Mouse (Mus musculus) retina, embryonic 14.5 days (tissue): ENCODE results near the gene Cd52.
"Not testable (repeated sequence)": the region's sequence is repeated elsewhere in the genome, so short reads cannot be mapped to it uniquely, and the experiment has no call there.

Source experiments
- DNase-seq: peaks from one replicate; pipeline ENCODE4 v3.0.0-alpha.2; 2015; ENCODE audit warnings: low spot score

Cd52 gene

DNA sequence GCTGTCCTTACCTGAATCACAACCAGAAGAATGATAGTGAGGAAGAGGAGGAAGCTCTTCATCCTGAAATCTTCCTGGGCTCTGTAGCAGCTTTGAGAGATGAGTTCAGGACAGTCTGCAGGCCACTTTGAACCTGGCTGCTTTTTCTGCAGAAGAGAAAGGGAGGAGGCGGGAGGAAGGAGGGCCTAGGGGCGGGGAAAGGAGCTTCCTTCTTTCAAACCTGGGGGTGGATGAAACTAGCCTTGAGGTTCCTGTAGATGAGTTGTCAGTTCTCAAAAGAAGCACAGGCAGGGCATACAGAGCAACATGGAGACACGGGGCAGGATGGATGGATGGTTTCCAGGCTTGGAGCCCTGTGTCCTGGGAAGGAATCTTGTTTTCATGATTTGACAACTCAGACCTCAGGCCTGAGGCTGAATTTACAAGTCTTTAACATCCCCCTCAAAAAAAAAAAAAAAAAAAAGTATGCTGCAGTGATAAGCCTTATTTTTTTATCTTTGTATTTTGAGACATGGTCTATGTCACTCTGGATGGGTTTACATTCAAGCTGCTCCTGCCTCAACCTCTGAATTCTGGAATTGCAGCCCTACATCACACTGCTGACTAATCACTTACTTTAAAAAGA, at the start of gene Cd52:
TSS of gene Cd52 (minus strand) at position 160 of the 625 bp plus-strand sequence.
- DNase-seq, result no peak

DNA sequence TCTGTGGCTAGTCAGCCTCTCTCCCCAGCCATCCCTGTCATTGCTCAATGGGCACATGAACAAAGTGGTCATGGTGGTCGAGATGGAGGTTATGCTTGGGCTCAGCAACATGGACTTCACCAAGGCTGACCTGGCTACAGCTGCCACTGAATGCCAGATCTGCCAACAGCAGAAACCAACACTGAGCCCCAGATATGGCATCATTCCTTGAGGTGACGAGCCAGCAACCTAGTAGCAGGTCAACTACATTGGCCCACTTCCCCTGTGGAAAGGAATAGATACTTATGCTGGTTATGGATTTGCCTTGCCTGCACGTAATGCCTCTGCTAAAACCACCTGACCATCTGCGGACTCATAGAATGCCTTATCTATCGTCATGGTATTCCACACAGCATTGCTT, 49.4 kb upstream of the Cd52 start:
- not testable (repeated sequence) for DNase-seq

DNA sequence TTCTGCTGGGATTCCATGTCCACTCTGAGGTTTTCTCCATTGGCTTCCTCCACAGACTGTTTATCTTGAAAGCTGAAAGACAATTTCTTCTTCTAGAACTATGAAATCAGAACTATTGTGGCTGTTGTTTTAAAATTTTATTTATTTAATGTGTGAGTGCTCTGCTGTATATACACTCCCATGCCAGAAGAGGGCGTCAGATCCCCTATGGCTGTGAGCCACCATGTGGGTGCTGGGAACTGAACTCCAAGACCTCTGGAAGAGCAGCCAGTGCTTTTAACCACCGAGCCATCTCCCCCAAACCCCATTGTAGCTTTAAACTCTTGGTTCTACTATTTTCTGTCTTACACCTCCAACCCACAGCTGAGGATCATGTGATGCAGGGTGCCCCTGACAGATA, 44.0 kb upstream of the Cd52 start:
- DNase-seq, result peak; percentile 21

DNA sequence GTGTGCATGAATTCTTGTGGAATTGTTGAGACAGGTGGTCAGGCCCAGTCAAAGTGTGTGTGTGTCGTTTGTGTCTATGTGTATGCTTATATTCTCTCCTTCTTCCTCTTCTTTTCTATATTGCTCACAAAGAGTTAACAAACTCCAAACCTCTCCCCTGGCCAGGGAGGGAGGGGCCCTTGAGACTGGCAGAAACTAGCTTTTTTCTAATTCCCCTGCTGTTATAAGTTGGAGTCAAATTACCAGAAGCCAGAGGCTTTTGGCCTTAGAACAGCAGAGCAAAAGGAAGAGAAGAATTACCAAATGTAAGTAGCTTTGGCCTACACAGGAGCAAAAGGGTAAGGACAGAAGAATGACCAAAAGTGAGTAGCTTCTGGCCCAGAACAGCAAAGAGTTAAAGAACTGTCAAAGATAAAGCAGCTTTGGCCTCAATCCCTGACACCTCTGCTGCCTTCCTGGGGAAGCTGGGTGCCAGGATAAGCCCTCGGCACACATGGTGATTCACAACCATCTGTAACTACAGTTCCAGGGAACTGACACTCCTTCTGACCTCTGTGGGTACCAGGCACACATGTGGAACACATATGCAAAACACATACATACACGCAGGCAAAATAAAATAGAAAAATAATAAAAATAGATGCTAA, 41.5 kb upstream of the Cd52 start:
- no peak for DNase-seq

DNA sequence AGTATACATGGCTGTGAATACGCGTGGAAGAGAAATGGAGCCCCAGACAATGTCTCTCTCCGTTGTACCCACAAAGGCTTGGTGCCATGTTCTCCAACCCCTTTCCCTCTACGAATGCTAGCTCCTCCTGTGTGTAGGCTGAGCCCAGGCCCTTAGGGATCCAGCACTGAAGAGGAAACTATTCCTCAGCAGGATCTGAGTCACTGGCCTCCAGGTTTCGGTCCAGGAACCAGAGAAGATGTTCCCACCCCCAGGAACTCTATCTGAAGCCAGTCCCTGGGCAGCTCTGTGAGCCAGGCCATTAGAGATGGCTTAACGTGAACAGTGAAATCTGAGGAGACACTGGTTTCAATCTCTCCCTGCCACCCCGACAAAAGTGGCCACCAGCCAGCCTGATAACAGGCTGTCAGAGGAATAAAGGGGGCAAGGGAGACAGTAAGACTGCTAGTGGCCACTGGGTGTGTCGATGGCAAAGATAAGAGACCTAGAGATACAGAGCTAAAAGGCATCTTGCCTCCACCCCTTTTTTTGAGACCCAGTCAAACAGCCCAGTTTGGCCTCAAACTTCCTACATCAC, 37.7 kb upstream of the Cd52 start:
- DNase-seq, result no peak

DNA sequence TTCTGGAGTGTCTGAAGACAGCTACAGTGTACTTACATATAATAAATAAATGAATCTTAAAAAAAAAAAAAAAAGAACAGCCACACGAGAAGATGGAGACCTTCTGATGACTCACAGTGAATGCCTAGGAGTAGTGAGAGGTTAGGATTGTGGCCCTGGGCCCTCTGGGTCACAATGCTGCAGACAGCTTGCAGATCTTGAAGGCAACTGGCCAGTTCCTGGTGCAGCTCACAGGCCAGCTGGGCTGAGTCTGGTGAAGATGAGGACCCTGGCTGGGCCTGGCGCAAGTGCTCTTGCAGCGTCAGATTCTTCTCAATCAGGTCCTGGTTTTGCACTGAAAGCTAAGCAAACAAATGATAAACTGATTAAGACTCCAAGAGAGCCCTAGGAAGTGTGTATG, 37.2 kb upstream of the Cd52 start:
- no peak for DNase-seq

DNA sequence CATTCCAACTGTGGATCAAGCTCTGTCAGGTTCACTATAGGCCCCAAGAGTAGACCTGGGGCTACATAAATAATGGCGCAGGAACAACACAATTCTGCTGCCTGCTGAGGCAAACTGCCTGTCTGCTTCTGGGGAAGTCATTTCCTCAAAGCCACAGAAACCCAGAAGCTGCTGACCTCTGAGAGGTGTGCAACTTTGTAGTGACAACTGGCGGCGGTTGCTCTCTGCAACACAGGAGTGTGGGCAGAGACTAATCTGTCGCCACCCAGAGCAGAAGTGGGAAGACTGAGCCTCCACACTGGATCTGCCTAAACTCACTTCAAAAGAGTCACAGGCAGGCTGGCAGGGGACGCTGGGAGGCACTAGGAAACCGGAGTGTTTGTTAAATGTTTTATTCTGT, 34.6 kb upstream of the Cd52 start:
- no peak for DNase-seq

DNA sequence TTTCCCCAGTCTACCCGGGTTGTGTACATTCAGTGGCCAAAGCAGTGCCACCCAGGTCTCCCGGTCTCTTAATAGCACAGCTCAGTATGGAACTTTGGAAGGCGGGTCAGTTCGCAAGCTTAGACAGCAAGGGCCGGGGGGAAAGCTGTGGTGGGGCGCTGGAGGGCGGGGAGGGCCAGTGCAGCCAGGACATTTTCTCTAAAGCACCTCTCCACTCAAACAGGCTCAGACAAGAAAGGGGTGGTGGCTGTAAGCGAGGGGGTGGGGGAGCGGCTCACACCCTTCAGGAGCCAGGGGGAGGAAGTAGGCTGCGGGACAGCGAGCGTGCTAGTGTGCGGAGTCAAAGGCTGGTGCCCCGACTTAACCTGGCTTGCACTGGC, 34.1 kb upstream of the Cd52 start:
- no peak for DNase-seq

DNA sequence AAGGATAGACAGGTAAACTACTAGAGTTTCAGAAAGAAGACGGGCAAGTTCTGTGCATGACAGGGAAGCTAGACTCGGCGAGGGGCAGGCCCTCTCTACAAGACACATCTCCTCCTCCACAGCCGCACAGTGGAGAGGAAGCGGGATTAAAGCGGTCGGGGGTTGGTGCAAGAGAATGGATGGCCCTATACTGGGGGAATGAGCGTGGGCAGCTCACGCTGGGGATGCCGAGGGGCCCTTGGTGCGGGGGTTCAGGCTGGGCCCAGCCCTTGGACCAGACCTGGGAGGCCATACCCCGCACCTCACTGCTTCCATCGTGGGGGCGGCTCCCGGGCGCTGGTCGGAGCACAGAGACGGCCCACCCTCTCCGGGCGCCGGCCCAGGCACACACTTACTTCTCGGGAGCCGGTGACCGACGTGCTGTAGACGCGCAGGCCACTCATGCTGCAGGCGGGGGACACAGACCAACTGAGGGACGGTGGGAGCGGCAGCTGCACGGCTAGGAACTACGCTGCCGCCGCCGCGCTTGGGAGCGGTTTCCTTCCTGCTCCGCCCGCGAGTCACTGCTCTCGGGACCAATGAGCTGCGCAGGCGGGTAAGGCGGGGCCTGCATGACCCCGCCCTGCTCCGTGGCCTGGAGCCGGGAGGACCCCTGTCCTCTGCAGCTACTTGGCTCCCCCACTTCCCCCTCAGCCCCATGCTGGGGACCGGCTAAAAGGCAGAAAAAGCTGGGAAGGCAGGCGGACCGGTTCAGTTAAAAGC, 33.5 kb upstream of the Cd52 start, which contains the start of gene Sh3bgrl3:
TSS of gene Sh3bgrl3 (minus strand) at position 569 of the 762 bp plus-strand sequence.
- DNase-seq, result peak; percentile 89

DNA sequence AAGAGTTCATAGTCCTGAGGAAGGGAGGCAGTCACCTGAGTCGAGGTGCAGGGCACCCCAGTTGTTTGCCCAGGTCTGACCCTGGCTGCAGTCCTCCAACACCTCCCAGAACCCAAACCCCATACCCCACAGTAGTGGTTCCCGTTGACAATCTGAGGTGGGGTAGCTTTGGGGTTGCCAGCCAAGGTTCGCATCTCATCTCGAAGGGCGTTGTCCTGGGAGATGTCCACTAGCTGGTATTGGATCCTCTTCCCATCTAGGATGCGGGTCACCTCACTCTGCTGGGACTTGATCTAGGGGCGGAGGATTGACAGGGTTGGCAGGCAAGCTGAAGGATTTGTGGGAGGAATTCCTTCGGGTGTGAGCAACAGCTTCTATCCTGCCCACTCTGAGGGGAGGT, 32.9 kb upstream of the Cd52 start:
- no peak for DNase-seq

DNA sequence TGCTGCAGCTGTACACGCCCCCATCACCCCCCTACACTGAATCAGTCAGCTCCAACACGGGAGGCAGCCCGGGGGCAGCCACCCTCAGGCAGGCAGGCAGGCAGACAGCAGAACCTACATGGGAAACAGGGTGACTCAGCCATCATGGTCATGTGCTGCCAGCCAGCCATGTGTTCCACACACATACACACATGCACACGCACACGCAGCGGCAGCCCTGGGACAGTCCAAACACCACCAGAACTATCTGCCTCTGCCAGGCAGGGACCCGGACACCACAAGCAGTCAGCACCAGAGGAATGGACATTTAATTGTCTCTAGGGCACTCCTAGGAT, 32.2 kb upstream of the Cd52 start:
- DNase-seq, result no peak

DNA sequence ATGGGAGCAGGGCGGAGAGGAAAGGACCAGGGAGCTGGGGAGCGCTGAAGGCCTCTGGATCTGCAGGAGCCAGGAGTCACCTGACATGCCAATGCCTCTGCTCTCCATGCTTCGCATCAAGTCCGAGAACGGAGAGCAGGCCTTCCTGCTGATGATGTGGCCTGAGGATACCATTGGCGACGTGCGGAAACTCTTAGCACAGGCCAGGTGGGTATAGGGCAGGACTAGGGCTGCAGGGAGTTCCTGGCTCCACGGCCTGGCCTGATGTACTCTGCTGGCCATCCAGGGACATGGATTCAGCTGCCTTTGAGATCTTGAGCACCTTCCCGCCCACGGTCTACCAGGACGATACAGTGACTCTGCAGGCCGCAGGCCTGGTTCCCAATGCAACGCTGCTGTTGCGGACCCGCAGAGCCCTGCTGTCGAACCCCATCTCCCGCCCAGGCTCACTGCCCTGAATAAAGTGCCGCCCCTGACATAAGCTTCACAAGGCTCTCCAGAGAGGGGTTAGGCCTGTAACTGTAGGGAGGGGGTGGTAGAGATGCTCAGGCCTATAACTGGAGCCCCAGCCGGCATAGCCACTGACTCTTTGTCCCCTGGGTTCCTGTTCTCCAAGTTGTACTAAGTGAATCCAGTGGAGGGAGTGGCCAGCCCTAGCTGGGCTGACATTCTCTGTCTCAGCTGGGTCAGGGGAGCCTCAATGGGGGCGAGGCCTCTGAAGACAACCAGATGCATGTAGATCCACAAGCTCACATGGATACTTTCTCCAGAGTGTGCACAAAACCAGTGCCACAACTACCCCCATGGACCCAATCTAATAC, 31.6 kb upstream of the Cd52 start:
- no peak for DNase-seq

DNA sequence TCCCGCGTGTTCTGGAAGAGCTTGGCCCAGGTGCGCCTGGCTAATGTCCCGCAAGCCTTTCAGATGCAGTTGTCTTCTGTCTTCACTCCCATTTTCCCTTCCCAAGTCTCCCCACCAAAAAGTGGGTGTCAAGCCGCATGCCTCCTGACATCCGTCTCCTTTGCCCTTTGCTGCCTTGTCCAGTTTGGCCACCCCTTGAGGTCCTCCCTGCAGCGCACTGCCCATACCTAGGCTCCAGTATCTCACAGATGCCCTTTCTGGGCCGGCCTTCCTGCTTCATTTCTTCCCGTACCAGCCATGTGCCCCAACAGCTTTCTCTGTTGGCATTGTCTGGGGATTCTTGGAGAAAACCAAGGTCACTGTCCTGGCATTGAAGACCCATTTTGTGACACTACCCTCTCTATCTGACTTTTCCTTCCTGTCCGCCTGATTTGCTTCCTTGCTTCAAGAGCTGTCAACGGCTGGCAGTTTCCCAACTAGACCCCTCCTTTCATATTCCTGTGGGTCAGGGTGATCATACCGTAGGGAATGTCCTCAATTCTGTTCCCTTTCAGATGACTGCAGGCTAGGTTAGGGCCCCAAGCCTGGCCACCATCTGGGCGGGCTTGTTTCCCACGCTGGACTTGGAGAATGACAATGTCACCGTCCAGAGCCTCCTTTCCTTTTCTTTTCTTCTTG, 30.6 kb upstream of the Cd52 start:
- DNase-seq, result no peak

DNA sequence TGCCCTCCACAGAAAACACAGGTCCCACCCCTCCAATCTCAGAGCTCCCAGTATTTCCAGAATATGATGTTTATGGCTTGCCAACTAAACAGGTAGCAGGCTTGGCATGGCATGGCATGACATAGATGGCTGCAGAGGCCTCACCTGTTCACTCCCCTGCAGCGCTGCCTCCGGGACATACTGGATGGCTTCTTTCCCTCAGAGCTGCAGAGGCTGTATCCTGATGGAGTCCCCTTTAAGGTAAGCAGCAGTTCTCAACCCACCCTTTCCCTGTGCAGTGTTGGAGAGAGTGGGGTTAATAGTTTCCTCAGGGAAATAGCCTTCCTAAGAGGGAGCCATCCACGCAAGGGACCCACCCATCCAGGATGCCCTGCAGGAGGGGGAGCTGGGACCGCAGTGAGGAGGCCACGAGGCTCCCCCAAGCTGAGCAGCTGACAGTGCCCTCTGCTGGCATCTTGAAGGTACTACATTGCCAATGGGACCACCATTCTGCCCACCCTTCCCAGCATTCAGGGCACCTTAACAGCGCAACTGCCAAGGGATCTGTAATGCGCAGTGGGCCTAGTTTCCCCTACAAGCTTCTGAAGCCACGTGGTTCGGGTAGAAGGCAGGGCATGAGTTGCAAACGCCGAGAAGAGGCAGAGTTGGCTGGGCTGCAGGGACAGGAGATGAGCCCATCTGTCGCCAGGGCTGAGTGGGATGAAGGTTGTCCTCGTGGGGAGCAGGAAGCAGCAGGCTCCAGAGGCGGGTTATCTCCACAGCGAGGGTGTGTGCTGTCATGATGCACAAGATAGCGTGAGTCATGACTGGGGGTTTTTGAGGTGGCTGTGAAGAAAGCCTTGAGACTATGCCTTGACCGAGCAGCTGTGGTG, 29.0 kb upstream of the Cd52 start:
- peak; percentile 84 for DNase-seq

DNA sequence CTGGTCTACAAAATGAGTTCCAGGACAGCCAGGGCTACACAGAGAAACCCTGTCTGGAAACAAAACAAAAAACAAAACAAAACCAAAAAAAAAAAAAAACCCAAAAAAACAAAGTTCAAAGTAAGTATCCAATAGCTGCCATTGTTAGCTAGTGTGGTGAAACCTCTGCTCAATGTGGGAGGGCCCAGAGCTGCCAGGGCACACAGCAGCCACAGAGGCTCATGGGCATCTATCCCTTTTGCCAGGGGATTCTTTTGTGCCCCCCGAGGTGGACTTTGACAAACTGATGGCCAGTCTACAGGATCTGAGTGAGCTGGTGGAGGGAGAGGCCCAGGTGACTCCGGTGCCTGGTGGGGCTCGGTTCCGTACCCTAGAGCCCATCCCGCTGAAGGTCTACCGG, 28.3 kb upstream of the Cd52 start:
- no peak for DNase-seq

DNA sequence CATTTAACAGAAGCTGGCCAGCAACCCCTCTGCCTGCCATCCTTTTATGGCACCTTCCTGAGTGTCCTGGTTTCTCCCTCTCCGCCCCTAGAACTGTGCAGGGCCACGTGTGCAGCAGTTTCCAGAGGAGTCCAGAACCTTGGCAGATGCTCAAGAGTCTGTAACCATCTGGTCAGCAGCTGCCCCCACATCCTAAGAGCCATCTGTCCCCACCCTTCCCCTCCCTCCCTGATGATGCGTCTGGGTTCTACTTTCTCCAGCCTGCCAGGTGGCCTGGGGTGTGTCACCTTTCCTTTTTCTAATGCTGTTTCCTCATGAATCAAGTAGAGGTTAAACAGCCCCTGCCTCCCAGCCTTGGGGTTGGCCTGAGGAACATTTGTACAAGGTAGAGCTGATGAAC, 27.4 kb upstream of the Cd52 start:
- DNase-seq, result peak; percentile 35

DNA sequence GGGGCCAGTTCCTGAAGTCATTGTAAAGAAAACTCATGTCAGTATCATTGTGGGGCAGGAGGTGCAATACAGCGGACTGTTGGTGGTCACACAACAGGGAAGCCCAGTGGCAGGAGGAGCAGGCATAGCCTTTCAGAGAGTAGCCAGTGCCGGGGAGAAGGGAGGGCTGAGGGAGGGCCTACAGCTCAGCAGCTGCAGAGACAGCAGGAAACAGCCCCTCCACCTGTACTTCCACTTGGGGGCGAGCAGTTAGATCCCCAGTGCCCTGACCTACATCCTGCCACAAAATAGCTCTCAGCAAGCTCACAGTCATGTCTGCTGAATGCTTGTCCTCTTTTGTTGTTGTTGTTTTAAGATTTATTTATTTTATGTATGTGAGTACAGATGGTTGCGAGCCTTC, 26.7 kb upstream of the Cd52 start:
- peak; percentile 32 for DNase-seq

DNA sequence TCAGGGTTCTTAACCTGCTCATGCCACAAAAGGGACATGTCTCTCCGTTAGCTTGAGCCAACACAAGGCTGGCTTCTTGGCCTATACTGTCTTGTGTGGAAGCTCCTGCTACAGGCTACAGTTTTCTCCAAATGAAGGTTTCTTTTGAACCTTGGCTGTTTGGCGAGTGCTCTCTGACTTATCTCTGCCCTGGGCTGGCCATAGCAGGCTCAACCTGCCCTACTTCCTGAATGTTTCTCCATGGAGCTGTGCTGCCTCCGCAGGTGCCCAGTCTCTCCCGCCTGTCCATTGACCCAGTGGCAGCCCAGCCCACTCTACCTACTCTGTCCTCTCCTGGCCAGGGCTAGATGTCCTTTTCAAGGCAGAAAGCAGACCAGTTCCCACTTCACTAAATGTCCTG, 26.0 kb upstream of the Cd52 start:
- no peak for DNase-seq

DNA sequence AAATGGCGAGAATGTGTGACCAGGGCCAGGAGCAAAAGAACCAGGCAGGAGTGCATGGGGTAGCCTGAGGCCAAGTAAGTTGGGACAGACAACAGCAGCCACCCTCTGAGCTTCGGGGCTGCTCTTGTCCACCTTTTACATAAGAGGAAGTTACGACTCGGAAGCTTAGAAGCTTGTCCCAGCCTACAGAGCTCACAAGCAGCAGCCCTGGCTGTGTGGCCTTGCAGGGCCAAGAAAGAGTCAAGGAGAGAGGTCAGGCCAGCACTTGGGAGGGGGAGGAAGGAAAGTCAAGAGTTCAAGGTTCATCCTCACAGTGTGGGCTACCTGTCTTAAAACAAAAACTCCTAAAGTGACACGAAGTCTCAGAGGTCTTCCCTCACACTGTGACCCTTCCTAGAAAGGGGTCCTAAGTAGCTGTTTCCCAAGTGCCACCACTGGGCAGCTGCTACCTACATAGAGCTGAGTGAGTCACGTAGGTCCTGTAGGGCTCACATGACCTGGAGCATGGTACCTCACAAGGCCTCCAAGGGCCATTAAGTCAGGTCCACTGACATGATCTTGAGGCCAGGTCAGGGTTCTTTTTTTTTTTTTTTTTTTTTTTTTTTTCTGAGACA, 25.4 kb upstream of the Cd52 start:
- no peak for DNase-seq

DNA sequence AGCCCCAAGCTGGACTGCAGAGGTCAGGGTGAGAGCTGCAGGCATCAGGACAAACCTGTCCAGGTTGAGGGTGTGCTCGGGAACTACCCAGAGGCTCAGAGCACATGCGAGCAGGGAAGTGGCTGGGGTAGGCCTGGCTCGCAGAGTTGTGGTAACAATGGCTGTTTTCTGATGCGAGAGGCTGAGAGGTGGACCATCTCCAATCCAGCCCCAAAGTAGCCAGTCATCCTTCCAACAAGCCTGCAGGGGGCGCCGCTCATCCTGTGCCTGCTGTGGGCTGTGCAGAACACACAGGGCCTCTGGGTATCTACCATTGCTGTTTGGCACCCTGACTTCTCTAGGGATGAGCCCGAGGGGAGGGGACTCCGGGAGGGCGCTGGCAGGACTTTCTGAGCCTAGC, 24.8 kb upstream of the Cd52 start:
- DNase-seq, result peak; percentile 65
